Mouse (Mus musculus) C2C12 (cell line): ENCODE data around the gene Meis2.

Experiments
- CEBPB ChIP-seq: IDR thresholded peaks from one replicate; pipeline ENCODE4 v1.6.1; 2011; ENCODE audit warnings: low read depth, mild to moderate bottlenecking, control low read depth, moderate library complexity
- CTCF ChIP-seq: IDR thresholded peaks from one replicate; pipeline ENCODE4 v1.5.1; 2011; ENCODE audit not compliant: control insufficient read depth, insufficient read depth, insufficient read length
- FOSL1 ChIP-seq: IDR thresholded peaks from one replicate; pipeline ENCODE4 v1.8.0; 2011; ENCODE audit warnings: mild to moderate bottlenecking, low read length; ENCODE audit not compliant: poor library complexity, insufficient read depth, severe bottlenecking
- MAX ChIP-seq: IDR thresholded peaks from one replicate; pipeline ENCODE4 v1.6.1; 2011; ENCODE audit warnings: mild to moderate bottlenecking, control low read depth
- MYOD1 ChIP-seq: IDR thresholded peaks from one replicate; pipeline ENCODE4 v1.6.1; 2011; ENCODE audit warnings: low read depth; ENCODE audit not compliant: control insufficient read depth, insufficient read length
- MYOG ChIP-seq: IDR thresholded peaks from one replicate; pipeline ENCODE4 v1.6.1; 2011; ENCODE audit not compliant: control insufficient read depth, insufficient read length; ENCODE audit errors: extremely low read depth
- USF1 ChIP-seq: IDR thresholded peaks from one replicate; pipeline ENCODE4 v1.6.1; 2011; ENCODE audit warnings: low read depth, mild to moderate bottlenecking, control low read depth, moderate library complexity

DNA sequence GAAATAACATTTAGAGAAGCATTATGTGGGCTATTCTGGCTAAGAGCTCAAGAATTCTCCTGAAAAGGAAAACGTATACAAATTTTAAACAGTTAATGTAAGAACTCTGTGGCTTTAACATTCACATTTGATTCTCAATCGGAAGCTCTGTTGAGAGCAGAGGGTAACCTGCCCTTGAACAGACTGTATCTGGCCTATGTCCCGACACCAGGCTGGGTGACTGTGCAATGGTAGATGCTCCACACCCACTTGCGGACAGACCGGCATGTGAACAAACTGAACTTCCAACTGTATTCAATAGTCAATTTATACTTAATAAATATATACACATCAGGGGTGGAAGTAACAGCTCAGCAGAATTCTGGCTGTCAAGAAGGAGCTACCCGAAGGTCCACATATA lies 164.6 kb downstream of the Meis2 start:
- TF ChIP-seq MYOG (no peak), CTCF (no peak), MYOD1 (no peak), FOSL1 (no peak), USF1 (no peak), MAX (no peak), CEBPB (no peak)
